Mouse (Mus musculus): ENCODE results near the gene Olfr292. TPM values are rescaled to one million over a fixed set of nuclear protein-coding genes. Genes with fewer than 3 reads are reported as not detected.

Gene Olfr292
- polyA plus RNA-seq (2016; fragmentation: Nextera tagmentation; extraction: Ambion mirVana) = not detected in 2 replicates

DNA sequence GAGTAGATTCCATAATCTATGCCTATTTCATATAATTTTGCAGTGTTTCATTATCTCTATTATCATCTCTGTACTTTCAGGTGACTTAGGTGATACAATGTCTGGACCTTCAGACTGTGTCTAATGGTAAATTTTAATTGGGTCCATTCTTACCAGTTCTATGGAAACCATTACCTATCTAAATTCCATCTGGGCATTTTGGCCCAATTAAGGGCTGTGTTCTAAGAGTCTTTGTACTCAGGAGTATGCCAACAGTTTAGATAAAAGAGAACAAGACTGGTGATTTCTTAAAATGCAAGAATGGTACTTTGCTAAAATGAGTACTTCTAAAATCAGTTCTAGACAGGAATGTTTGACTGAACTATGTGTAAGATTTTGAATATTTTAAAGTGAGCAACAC lies at the start of gene Olfr292:
Olfr292 (plus strand) TSS at position 301 of the 400 bp plus-strand sequence.
- no peak within 1 kb of the TSS for H3K27ac ChIP-seq (replicated peaks)
- no peaks in the 10 kb centered on the region for H3K4me1 ChIP-seq
- H3K36me3 ChIP-seq = no peaks in the 10 kb centered on the region
- no peak within 1 kb of the TSS for H3K9ac ChIP-seq (replicated peaks)
- no peak within 1 kb of the TSS for H3K4me2 ChIP-seq (replicated peaks)
- H3K4me3 ChIP-seq = no peak within 1 kb of the TSS
- no peaks in the 10 kb centered on the region for H3K9me3 ChIP-seq
- no peak for ATAC-seq (ENCODE audit: low FRiP score, low read depth)
- H3K27me3 ChIP-seq = no peaks in the 10 kb centered on the region

DNA sequence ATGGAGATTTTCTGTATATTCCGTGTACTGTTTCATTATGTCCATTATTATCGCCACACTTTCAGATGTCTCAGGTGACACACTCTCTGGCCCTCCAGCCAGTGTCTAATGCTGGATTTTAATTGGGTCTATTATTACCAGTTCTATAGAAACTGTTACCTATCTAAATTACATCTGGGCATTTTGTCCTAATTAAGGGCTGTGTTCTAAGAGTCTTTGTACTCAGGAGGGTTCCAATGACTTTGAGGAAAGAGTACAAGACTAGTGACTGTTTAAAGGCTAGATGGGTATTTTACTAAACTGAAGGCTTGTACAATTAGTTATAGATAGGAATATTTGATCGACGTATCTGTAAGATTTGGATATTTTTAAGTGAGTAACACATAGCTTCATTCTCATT lies 39.4 kb upstream of the Olfr292 start, which contains the start of gene Olfr293:
Olfr293 (plus strand) TSS at position 301 of the 400 bp plus-strand sequence.
- WGBS = 92% methylated on average over 4 of the region's 4 CpGs
- Histone ChIP-seq H3K27me3 (no peaks in the 10 kb centered on the region), H3K4me3 (no peak within 1 kb of the TSS), H3K9me3 (no peaks in the 10 kb centered on the region), H3K4me2 (replicated peaks) (no peak within 1 kb of the TSS), H3K9ac (replicated peaks) (no peak within 1 kb of the TSS), H3K4me1 (no peaks in the 10 kb centered on the region), H3K36me3 (no peaks in the 10 kb centered on the region), H3K27ac (replicated peaks) (no peak within 1 kb of the TSS)
- ATAC-seq (ENCODE audit: low FRiP score, low read depth) = no peak

DNA sequence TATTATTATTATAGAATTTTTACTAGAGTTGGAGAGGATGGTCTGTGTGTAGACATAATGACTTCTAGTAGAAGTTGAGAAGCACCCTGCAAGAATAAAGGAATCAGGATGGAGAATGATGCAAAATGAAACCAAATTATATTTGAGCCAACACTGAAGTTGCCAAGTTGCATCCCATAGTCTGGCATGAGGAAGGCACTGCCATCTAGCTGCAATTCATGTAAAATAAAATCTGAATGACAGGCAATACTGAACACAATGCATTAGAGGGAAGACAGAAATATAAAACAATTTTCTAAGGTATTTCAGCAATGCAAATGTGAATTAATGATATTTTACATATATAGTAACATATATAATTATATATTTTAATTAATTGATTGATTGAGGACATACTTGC lies 36.9 kb downstream of the Olfr292 start:
- Histone ChIP-seq H3K27ac (replicated peaks) (no peak overlapping the region), H3K4me3 (no peak overlapping the region), H3K9me3 (no peaks in the 10 kb centered on the region), H3K4me1 (no peaks in the 10 kb centered on the region), H3K9ac (replicated peaks) (no peak overlapping the region), H3K27me3 (no peaks in the 10 kb centered on the region), H3K36me3 (no peaks in the 10 kb centered on the region), H3K4me2 (replicated peaks) (no peak overlapping the region)
- ATAC-seq (ENCODE audit: low FRiP score, low read depth) = no peak

Other genes with a start within 250 kb of the Olfr292 start
- gene Olfr299, start 228.4 kb upstream of the Olfr292 start, polyA plus RNA-seq (2016; fragmentation: Nextera tagmentation; extraction: Ambion mirVana) = not detected in 2 replicates
- gene Olfr298, start 195.8 kb upstream of the Olfr292 start, polyA plus RNA-seq (2016; fragmentation: Nextera tagmentation; extraction: Ambion mirVana) = not detected in 2 replicates
- not detected in 2 replicates for gene Olfr297, start 168.4 kb upstream of the Olfr292 start, polyA plus RNA-seq (2016; fragmentation: Nextera tagmentation; extraction: Ambion mirVana)
- not detected in 2 replicates for gene Olfr295, start 104.5 kb upstream of the Olfr292 start, polyA plus RNA-seq (2016; fragmentation: Nextera tagmentation; extraction: Ambion mirVana)
- not detected in 2 replicates for gene Olfr294, start 71.7 kb upstream of the Olfr292 start, polyA plus RNA-seq (2016; fragmentation: Nextera tagmentation; extraction: Ambion mirVana)
- gene Olfr293, start 39.3 kb upstream of the Olfr292 start, polyA plus RNA-seq (2016; fragmentation: Nextera tagmentation; extraction: Ambion mirVana) = not detected in 2 replicates
- 0.12 TPM in 1 of 2 replicates, not detected in the other for gene Folh1, start 87.6 kb downstream of the Olfr292 start, polyA plus RNA-seq (2016; fragmentation: Nextera tagmentation; extraction: Ambion mirVana)
- gene Vmn2r77, start 106.7 kb downstream of the Olfr292 start, polyA plus RNA-seq (2016; fragmentation: Nextera tagmentation; extraction: Ambion mirVana) = not detected in 2 replicates
- gene Vmn2r78, start 226.8 kb downstream of the Olfr292 start, polyA plus RNA-seq (2016; fragmentation: Nextera tagmentation; extraction: Ambion mirVana) = not detected in 2 replicates

All from midbrain, embryonic 12.5 days (tissue).